Mouse (Mus musculus) liver, embryonic 13.5 days (tissue): ENCODE results near the gene Ltn1. TPM values are rescaled to one million over a fixed set of nuclear protein-coding genes. Genes with fewer than 3 reads are reported as not detected.

Experiments used
- ATAC-seq: fragments of 200-750 bp; cut with Nextera tagmentation; 2 replicates; pipeline ENCODE4 v1.8.0; 2017; ENCODE audit warnings: low read depth, mild to moderate bottlenecking, moderate number of reproducible peaks, moderate library complexity
- DNase-seq: peaks from one replicate; pipeline ENCODE4 v3.0.0; 2022
- H3K27ac ChIP-seq: fragments of 300-500 bp; sonication (generic); 2 replicates; pipeline ENCODE4 v1.5.1; 2015; ENCODE audit warnings: moderate library complexity, mild to moderate bottlenecking, inconsistent platforms
- H3K27me3 ChIP-seq: fragments of 300-500 bp; sonication (generic); 2 replicates; pipeline ENCODE4 v1.6.1; 2015; ENCODE audit warnings: mild to moderate bottlenecking, inconsistent platforms
- H3K36me3 ChIP-seq: fragments of 300-500 bp; sonication (generic); 2 replicates; pipeline ENCODE4 v1.6.1; 2015; ENCODE audit warnings: mild to moderate bottlenecking, inconsistent platforms
- H3K4me1 ChIP-seq: fragments of 300-500 bp; sonication (generic); replicated peaks from 2 replicates; pipeline ENCODE4 v1.6.1; 2015; ENCODE audit warnings: inconsistent platforms
- H3K4me2 ChIP-seq: fragments of 300-500 bp; sonication (generic); 2 replicates; pipeline ENCODE4 v1.6.1; 2015; ENCODE audit warnings: inconsistent platforms, mild to moderate bottlenecking, moderate library complexity
- H3K4me3 ChIP-seq: fragments of 300-500 bp; sonication (generic); replicated peaks from 2 replicates; pipeline ENCODE4 v1.5.1; 2015; ENCODE audit warnings: mild to moderate bottlenecking, inconsistent platforms
- H3K9ac ChIP-seq: fragments of 300-500 bp; sonication (generic); 2 replicates; pipeline ENCODE4 v1.6.1; 2015; ENCODE audit warnings: mild to moderate bottlenecking, inconsistent platforms
- H3K9me3 ChIP-seq: fragments of 300-500 bp; sonication (generic); replicated peaks from 2 replicates; pipeline ENCODE4 v1.6.1; 2016; ENCODE audit warnings: inconsistent platforms
- WGBS: fragments of 180-500 bp; shearing (Covaris S2); methylation state at CpG from one replicate; pipeline ENCODE4 v1.1.7; 2015; ENCODE audit not compliant: insufficient replicate concordance; 5-methylcytosine and 5-hydroxymethylcytosine counted together
- polyA plus RNA-seq: library from polyadenylated mRNA; unstranded; fragments of >200 nt; fragmentation: Nextera tagmentation; extraction: Ambion mirVana; gene quantifications from 2 replicates; pipeline ENCODE4 v1.2.1, GENCODE M21; 2015

Ltn1 gene
- polyA plus RNA-seq, 1 experiment from 2014 or later, result 11.4 TPM

GRCm38 (mm10) chr16:87387444-87387977 is 44.9 kb downstream of the Ltn1 start:
- H3K36me3 ChIP-seq, result peaks cover 58% of the 10 kb centered on the region

DNA sequence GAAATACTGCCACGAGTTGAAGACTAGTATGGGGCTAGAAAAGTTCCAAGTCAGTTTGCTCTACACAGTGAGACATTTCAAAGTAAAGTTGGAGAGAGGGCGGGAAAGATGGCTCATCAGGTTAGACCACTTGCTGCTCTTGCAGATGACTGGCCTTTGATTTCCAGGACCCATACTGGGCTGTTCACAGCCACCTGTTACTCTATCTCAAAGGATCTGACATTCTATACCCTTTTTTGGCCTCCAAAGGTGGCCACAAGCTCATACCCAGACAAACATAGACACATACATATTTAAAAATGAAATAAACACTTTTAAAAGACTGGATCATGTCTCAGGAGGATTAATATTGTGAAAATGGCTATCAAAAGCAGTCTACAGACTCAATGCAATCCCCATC is 48.0 kb downstream of the Ltn1 start:
- H3K4me2 ChIP-seq, result no peak overlapping the region
- ATAC-seq, result no peak
- DNase-seq, result no peak
- no peak overlapping the region for H3K9ac ChIP-seq
- peaks cover 77% of the 10 kb centered on the region for H3K36me3 ChIP-seq
- no peaks in the 10 kb centered on the region for H3K9me3 ChIP-seq
- H3K27me3 ChIP-seq, result no peaks in the 10 kb centered on the region
- 63% methylated on average over 2 of the region's 2 CpGs for WGBS
- no peak overlapping the region for H3K27ac ChIP-seq
- no peak overlapping the region for H3K4me3 ChIP-seq
- no peaks in the 10 kb centered on the region for H3K4me1 ChIP-seq

More at GRCm38 (mm10) chr16:87387444-87387977, 44.9 kb downstream of the Ltn1 start:
- H3K4me3 ChIP-seq, result no peak overlapping the region
- no peak overlapping the region for H3K4me2 ChIP-seq
- WGBS, result 84% methylated on average over 3 of the region's 3 CpGs
- H3K27ac ChIP-seq, result no peak overlapping the region
- no peaks in the 10 kb centered on the region for H3K9me3 ChIP-seq
- DNase-seq (no peak), ATAC-seq (no peak)
- H3K9ac ChIP-seq, result no peak overlapping the region
- H3K4me1 ChIP-seq, result no peaks in the 10 kb centered on the region
- no peaks in the 10 kb centered on the region for H3K27me3 ChIP-seq

DNA sequence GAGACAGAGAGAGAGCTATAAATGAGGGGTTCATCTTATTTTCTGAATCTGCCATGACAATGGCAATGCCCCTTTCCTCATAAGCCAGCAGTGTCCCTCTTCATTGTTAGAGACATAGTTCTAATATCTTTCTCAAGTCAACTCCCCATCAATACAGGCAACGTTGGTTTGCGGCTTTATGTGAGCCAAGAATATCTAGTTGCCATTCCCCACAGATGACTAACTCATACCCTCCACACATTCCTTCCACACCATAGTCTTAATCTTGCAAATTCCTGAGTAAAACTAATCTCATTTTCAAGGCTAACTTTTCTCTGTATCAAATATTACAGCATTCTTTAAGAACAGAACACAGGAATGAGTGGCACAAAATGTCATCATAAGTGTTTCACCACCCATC is 49.4 kb downstream of the Ltn1 start:
- Histone ChIP-seq H3K9me3 (no peaks in the 10 kb centered on the region), H3K4me2 (no peak overlapping the region), H3K4me1 (no peaks in the 10 kb centered on the region), H3K27ac (no peak overlapping the region), H3K27me3 (no peaks in the 10 kb centered on the region), H3K36me3 (peaks cover 74% of the 10 kb centered on the region), H3K9ac (no peak overlapping the region), H3K4me3 (no peak overlapping the region)
- ATAC-seq, result no peak
- DNase-seq, result no peak
- 93% methylated on average over 2 of the region's 2 CpGs for WGBS

- peaks cover 44% of the 10 kb centered on the region for H3K36me3 ChIP-seq
- H3K27ac ChIP-seq, result no peak overlapping the region
- no peaks in the 10 kb centered on the region for H3K9me3 ChIP-seq
- H3K4me3 ChIP-seq, result no peak overlapping the region
- no peak overlapping the region for H3K4me2 ChIP-seq
- H3K27me3 ChIP-seq, result no peaks in the 10 kb centered on the region
- no peak for ATAC-seq
- H3K9ac ChIP-seq, result no peak overlapping the region
- WGBS, result 83% methylated on average over 6 of the region's 6 CpGs
- no peak for DNase-seq
- no peaks in the 10 kb centered on the region for H3K4me1 ChIP-seq
Measured at GRCm38 (mm10) chr16:87366445-87366844, 66.0 kb downstream of the Ltn1 start.

DNA sequence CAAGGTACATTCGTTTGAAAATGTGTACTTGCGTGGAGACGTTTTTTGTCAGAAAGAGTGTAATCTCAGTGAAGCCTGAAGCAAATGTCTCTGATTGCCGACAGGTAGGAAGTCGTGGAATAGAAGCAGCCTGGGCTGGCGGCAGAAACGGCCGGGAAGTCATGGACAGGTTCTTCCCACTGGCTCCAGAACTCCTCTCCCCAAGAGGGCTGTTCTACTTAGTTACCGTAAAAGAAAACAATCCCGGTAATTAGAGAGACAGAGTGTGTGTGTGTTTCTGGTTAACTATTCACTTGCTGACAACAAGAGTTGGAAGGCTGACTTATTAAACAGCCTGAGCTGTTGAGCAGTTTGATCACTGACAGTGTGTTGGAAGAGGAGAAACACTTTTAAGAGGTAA is 66.4 kb downstream of the Ltn1 start:
- Histone ChIP-seq H3K9me3 (no peaks in the 10 kb centered on the region), H3K4me2 (no peak overlapping the region), H3K4me1 (no peaks in the 10 kb centered on the region), H3K4me3 (no peak overlapping the region), H3K27ac (no peak overlapping the region), H3K27me3 (no peaks in the 10 kb centered on the region), H3K36me3 (peaks cover 44% of the 10 kb centered on the region), H3K9ac (no peak overlapping the region)
- WGBS, result 75% methylated on average over 10 of the region's 10 CpGs
- ATAC-seq, result no peak
- DNase-seq, result no peak

- H3K36me3 ChIP-seq, result peaks cover 45% of the 10 kb centered on the region
- no peaks in the 10 kb centered on the region for H3K27me3 ChIP-seq
- WGBS, result 85% methylated on average over 4 of the region's 4 CpGs
- H3K4me1 ChIP-seq, result no peaks in the 10 kb centered on the region
- no peak overlapping the region for H3K4me2 ChIP-seq
- no peak overlapping the region for H3K9ac ChIP-seq
- DNase-seq (no peak), ATAC-seq (no peak)
- H3K27ac ChIP-seq, result no peak overlapping the region
- no peak overlapping the region for H3K4me3 ChIP-seq
- no peaks in the 10 kb centered on the region for H3K9me3 ChIP-seq
Measured at GRCm38 (mm10) chr16:87364231-87364630, 68.2 kb downstream of the Ltn1 start.

DNA sequence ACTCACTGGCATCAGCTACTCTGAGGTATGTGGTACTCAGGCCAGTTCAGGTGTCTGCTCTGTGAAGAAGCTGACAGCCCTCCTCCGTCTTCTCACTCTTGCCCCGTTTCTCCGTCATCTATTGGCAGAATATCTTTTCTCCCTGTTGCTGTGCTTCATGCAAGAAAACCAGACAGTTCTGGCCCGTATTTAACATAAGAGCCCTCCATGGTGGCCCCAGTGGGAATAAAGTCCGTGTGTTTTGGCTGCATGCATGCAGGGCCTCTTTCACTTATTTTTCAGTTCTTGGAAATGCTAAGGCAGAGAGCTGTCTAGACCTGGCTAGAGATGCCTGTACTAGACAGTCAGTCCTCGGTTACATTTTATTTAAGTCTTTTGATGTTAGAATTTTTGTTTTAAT is 72.3 kb downstream of the Ltn1 start:
- H3K9me3 ChIP-seq, result no peaks in the 10 kb centered on the region
- H3K9ac ChIP-seq, result no peak overlapping the region
- no peak overlapping the region for H3K4me2 ChIP-seq
- peaks cover 58% of the 10 kb centered on the region for H3K36me3 ChIP-seq
- 79% methylated on average over 6 of the region's 6 CpGs for WGBS
- 0 out of 2 replicates have a peak, but pooled peaks cover under 1% of the 10 kb centered on the region for H3K4me1 ChIP-seq
- H3K4me3 ChIP-seq, result no peak overlapping the region
- no peak for DNase-seq
- no peaks in the 10 kb centered on the region for H3K27me3 ChIP-seq
- H3K27ac ChIP-seq, result no peak overlapping the region
- no peak for ATAC-seq

- H3K27ac ChIP-seq, result no peak overlapping the region
- 0 out of 2 replicates have a peak overlapping the region, but pooled peaks have one; percentile 75 for H3K9ac ChIP-seq
- H3K4me3 ChIP-seq, result peak overlapping the region; percentile 80
- no peak for DNase-seq
- 75% methylated on average over 7 of the region's 7 CpGs for WGBS
- peak overlapping the region; percentile 64 for H3K4me2 ChIP-seq
- H3K36me3 ChIP-seq, result peaks cover 27% of the 10 kb centered on the region
- H3K9me3 ChIP-seq, result no peaks in the 10 kb centered on the region
- H3K27me3 ChIP-seq, result no peaks in the 10 kb centered on the region
- no peak for ATAC-seq
- peaks cover 8% of the 10 kb centered on the region for H3K4me1 ChIP-seq
Measured at GRCm38 (mm10) chr16:87354748-87355147, 77.7 kb downstream of the Ltn1 start.

DNA sequence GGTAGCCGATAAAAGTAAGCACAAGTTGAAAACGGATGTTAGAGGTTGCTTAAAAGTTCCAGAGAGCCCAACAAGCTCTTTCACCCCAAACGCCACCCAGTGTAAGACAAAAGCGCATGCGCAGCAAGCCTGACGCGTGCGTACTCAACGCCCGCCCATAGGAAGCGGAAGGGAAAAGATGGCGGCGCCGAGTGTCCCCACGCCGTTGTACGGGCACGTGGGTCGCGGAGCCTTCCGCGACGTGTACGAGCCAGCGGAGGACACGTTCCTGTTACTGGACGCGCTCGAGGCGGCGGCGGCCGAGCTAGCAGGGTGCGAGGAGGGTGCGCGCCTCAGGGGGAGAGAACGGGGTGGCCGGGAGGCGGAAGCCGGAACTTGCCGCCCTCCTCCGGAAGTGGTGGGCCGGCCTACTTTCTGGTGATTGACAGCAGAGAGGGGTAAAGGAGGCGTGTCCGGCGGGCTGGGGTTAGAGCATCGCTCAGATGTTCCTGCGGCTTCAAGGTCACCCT is 78.3 kb downstream of the Ltn1 start, which contains the start of gene N6amt1:
Gene N6amt1, plus strand, starts transcription at position 111 of the 509 bp plus-strand sequence.
- Histone ChIP-seq H3K9me3 (no peaks in the 10 kb centered on the region), H3K4me1 (peaks cover 8% of the 10 kb centered on the region), H3K9ac (peak within 1 kb of the TSS; percentile 75), H3K27me3 (no peaks in the 10 kb centered on the region), H3K4me2 (peak within 1 kb of the TSS; percentile 64), H3K4me3 (peak within 1 kb of the TSS; percentile 80), H3K27ac (peak within 1 kb of the TSS; percentile 80), H3K36me3 (peaks cover 26% of the 10 kb centered on the region)
- ATAC-seq, result peak; percentile 99
- DNase-seq, result peak; percentile 87
- WGBS, result under 1% methylated on average over 48 of the region's 48 CpGs

GRCm38 (mm10) chr16:87353605-87354004 is 78.8 kb downstream of the Ltn1 start:
- H3K9me3 ChIP-seq, result no peaks in the 10 kb centered on the region
- H3K27me3 ChIP-seq, result no peaks in the 10 kb centered on the region
- peaks cover 20% of the 10 kb centered on the region for H3K36me3 ChIP-seq
- peak overlapping the region; percentile 64 for H3K4me2 ChIP-seq
- H3K27ac ChIP-seq, result no peak overlapping the region
- no peak for ATAC-seq
- peak overlapping the region; percentile 80; the same call in 1 of the 2 replicates for H3K4me3 ChIP-seq
- no peak overlapping the region for H3K9ac ChIP-seq
- no peak for DNase-seq
- 80% methylated on average over 1 of the region's 1 CpGs for WGBS
- peaks cover 8% of the 10 kb centered on the region for H3K4me1 ChIP-seq

DNA sequence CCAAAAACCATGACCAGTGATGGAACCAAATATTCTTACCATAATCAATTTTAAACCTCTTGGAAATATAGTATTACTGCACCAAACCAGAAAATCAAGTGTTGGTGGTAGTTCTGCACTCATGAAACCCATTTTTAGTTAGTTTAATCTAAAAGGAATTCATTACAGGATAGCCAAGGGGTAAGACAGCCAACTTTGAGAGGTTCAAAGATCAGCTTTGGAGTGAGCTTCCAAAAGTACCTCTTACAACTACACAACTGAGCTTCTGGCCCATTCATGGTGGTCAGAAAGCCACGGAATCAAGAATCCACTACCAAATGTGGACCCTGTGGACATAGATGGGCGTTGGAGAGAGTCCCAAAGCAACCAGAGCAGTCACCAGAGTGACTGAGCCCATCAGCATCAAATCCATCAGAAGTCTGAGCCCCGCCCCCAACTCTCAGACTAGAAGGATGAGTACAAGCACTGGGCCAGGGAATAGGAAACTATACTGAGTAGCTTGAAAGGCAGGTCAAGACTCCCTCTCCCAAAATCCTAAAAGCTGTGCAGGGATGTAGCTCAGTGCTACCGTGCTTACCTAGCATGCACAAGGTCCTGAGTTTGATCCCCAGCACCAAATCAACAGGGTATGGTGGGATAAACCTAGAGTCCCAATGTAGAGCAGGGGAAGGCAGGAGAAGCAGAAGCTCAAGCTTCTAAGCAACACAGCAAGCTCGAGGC is 80.9 kb downstream of the Ltn1 start:
- no peaks in the 10 kb centered on the region for H3K9me3 ChIP-seq
- WGBS, result 45% methylated on average over 5 of the region's 5 CpGs
- no peak overlapping the region for H3K4me3 ChIP-seq
- DNase-seq (no peak), ATAC-seq (no peak)
- H3K27me3 ChIP-seq, result no peaks in the 10 kb centered on the region
- peaks cover 6% of the 10 kb centered on the region; the same call in 1 of the 2 replicates for H3K36me3 ChIP-seq
- H3K4me2 ChIP-seq, result no peak overlapping the region
- H3K4me1 ChIP-seq, result peaks cover 8% of the 10 kb centered on the region
- no peak overlapping the region for H3K9ac ChIP-seq
- H3K27ac ChIP-seq, result no peak overlapping the region
